Mouse (Mus musculus): Measurements from ENCODE around the gene Fam205a4.
"Not testable (repeated sequence)": the region's sequence is repeated elsewhere in the genome, so short reads cannot be mapped to it uniquely, and the experiment has no call there.

Gene Fam205a4

DNA sequence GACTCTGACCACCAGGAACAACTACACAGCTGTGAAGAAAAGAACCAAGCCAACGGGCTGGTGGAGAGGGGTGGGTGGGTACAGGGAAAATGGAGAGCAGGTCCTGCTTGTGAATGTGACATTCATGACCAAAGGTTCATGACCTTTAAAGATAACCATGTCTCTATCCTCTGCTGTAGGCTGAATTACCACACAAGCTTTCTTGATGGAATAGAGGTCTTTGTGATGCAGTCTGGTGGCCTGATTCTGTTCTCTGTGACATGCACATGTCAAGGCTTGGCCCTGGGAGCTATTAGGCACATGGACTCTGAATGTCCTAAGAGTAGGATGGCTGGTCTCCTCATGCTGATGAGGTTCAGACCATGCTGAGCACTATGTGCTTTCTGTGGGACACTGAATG lies at the start of gene Fam205a4:
Gene Fam205a4, plus strand, starts transcription at position 301 of the 400 bp plus-strand sequence.
- in situ Hi-C loops (cut with MboI): not testable (repeated sequence)

DNA sequence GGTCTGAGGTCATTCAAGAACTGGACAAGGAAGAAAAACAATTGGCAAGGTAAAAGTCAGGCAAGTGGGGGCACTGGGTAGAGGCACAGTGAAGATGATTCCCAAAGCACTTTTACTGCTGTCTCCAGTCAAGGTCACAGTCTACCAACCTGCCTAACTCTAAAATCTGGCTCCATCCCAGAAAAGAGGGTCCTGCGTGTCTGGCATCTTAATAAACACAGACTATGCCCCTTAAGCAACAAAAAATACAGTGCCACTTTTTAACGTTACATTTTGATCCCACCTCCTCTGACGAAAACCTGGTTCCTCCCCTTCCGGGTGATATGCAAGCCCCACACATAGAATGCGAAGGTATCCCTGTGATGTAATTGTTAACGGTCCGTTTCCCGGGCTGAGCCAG lies 24.6 kb upstream of the Fam205a4 start, which contains the start of gene Gm20878:
Gene Gm20878, plus strand, starts transcription at position 301 of the 400 bp plus-strand sequence.
- in situ Hi-C loops (cut with MboI): not testable (repeated sequence)
